Mouse (Mus musculus) testis, adult 2 months (tissue): ENCODE results near the gene Ccdc124. TPM values are rescaled to one million over a fixed set of nuclear protein-coding genes. Genes with fewer than 3 reads are reported as not detected.

ENCODE experiments used
- H3K27ac ChIP-seq: fragments of 200-500 bp; 2 replicates; pipeline ENCODE4 v1.5.1; 2012; ENCODE audit warnings: low read depth, low read length; ENCODE audit not compliant: control insufficient read depth, insufficient read depth
- H3K27me3 ChIP-seq: fragments of 200-500 bp; 2 replicates; pipeline ENCODE4 v1.6.1; 2012; ENCODE audit warnings: mild to moderate bottlenecking, low read length, moderate library complexity; ENCODE audit not compliant: control insufficient read depth, insufficient read depth
- H3K36me3 ChIP-seq: fragments of 200-500 bp; 2 replicates; pipeline ENCODE4 v1.6.1; 2012; ENCODE audit warnings: mild to moderate bottlenecking, low read length; ENCODE audit not compliant: control insufficient read depth, insufficient read depth
- H3K4me1 ChIP-seq: fragments of 200-500 bp; 2 replicates; pipeline ENCODE4 v1.6.1; 2012; ENCODE audit warnings: low read length; ENCODE audit not compliant: control insufficient read depth, insufficient read depth
- H3K4me3 ChIP-seq: fragments of 200-500 bp; 2 replicates; pipeline ENCODE4 v1.5.1; 2012; ENCODE audit warnings: low read depth, mild to moderate bottlenecking, low read length, moderate library complexity, mixed read lengths; ENCODE audit not compliant: control insufficient read depth
- CTCF ChIP-seq: fragments of 200-500 bp; IDR thresholded peaks from 2 replicates; pipeline ENCODE4 v1.5.1; 2012; ENCODE audit warnings: low read depth, mild to moderate bottlenecking, inconsistent platforms, low read length, moderate library complexity; ENCODE audit not compliant: control insufficient read depth, insufficient read depth, insufficient replicate concordance
- POLR2A ChIP-seq: fragments of 200-500 bp; IDR thresholded peaks from 2 replicates; pipeline ENCODE4 v1.6.1; 2012; ENCODE audit warnings: low read depth, mild to moderate bottlenecking, inconsistent platforms, low read length, moderate library complexity; ENCODE audit not compliant: control insufficient read depth
- polyA plus RNA-seq: library from polyadenylated mRNA; depleted of rRNA; stranded (reverse); fragments of >200 nt; gene quantifications from 2 replicates; pipeline ENCODE4 v1.2.3, GENCODE M21; 2012

Ccdc124 gene
- polyA plus RNA-seq, 1 experiment, result 51.3 TPM

- no peak for TF ChIP-seq POLR2A
- no peak for TF ChIP-seq CTCF
- Histone ChIP-seq H3K4me1 (peaks cover 36% of the 10 kb centered on the region), H3K27ac (no peak within 1 kb of the TSS), H3K27me3 (peaks cover 2% of the 10 kb centered on the region), H3K36me3 (no peaks in the 10 kb centered on the region), H3K4me3 (peak within 1 kb of the TSS; percentile 59)
Observed at GRCm38 (mm10) chr8:70862824-70863641, 10.7 kb downstream of the Ccdc124 start, which contains the start of gene Kcnn1. TSS of gene Kcnn1 (minus strand) at chr8:70863258.

- no peak for TF ChIP-seq POLR2A
- TF ChIP-seq CTCF, result no peak
- Histone ChIP-seq H3K4me3 (no peak overlapping the region), H3K36me3 (no peaks in the 10 kb centered on the region), H3K27me3 (no peaks in the 10 kb centered on the region; the same call in 1 of the 2 replicates), H3K4me1 (peaks cover 16% of the 10 kb centered on the region), H3K27ac (no peak overlapping the region)
Observed at GRCm38 (mm10) chr8:70857516-70857915, 16.2 kb downstream of the Ccdc124 start.

GRCm38 (mm10) chr8:70856541-70857197 lies 17.1 kb downstream of the Ccdc124 start:
- Histone ChIP-seq H3K36me3 (no peaks in the 10 kb centered on the region), H3K27me3 (no peaks in the 10 kb centered on the region), H3K27ac (no peak overlapping the region), H3K4me3 (peak overlapping the region; percentile 33), H3K4me1 (peaks cover 11% of the 10 kb centered on the region)
- TF ChIP-seq POLR2A (no peak), CTCF (no peak)

- Histone ChIP-seq H3K4me3 (no peak overlapping the region), H3K27me3 (no peaks in the 10 kb centered on the region), H3K4me1 (peaks cover 11% of the 10 kb centered on the region), H3K36me3 (no peaks in the 10 kb centered on the region), H3K27ac (no peak overlapping the region)
- TF ChIP-seq POLR2A, result no peak
- no peak for TF ChIP-seq CTCF
Observed at GRCm38 (mm10) chr8:70856028-70856427, 17.7 kb downstream of the Ccdc124 start.

GRCm38 (mm10) chr8:70853863-70854262 lies 19.9 kb downstream of the Ccdc124 start:
- Histone ChIP-seq H3K4me3 (no peak overlapping the region), H3K36me3 (no peaks in the 10 kb centered on the region), H3K4me1 (peaks cover 11% of the 10 kb centered on the region), H3K27ac (no peak overlapping the region), H3K27me3 (no peaks in the 10 kb centered on the region)
- TF ChIP-seq POLR2A, result no peak
- no peak for TF ChIP-seq CTCF

GRCm38 (mm10) chr8:70852595-70853231 lies 21.0 kb downstream of the Ccdc124 start:
- TF ChIP-seq POLR2A (no peak), CTCF (no peak)
- Histone ChIP-seq H3K36me3 (no peaks in the 10 kb centered on the region), H3K27me3 (no peaks in the 10 kb centered on the region), H3K27ac (no peak overlapping the region), H3K4me3 (no peak overlapping the region), H3K4me1 (peaks cover 11% of the 10 kb centered on the region)

GRCm38 (mm10) chr8:70851837-70852236 lies 21.9 kb downstream of the Ccdc124 start:
- H3K36me3 ChIP-seq, result no peaks in the 10 kb centered on the region
- no peaks in the 10 kb centered on the region for H3K27me3 ChIP-seq
- no peak overlapping the region for H3K4me3 ChIP-seq
- peaks cover 6% of the 10 kb centered on the region for H3K4me1 ChIP-seq
- H3K27ac ChIP-seq, result no peak overlapping the region
- TF ChIP-seq CTCF (no peak), POLR2A (no peak)
